Mouse (Mus musculus) midbrain, embryonic 15.5 days (tissue): ENCODE measurements around the gene Mylk4. TPM values are rescaled to one million over a fixed set of nuclear protein-coding genes. Genes with fewer than 3 reads are reported as not detected.

ENCODE experiments used
- ATAC-seq: fragments of 200-750 bp; cut with Nextera tagmentation; replicated peaks from 2 replicates; pipeline ENCODE4 v1.8.0; 2017; ENCODE audit warnings: moderate TSS enrichment
- H3K27ac ChIP-seq: fragments of 300-500 bp; sonication (generic); 2 replicates; pipeline ENCODE4 v1.5.1; 2015; ENCODE audit warnings: mild to moderate bottlenecking, inconsistent platforms
- H3K27me3 ChIP-seq: fragments of 300-500 bp; sonication (generic); replicated peaks from 2 replicates; pipeline ENCODE4 v1.6.1; 2015; ENCODE audit warnings: inconsistent platforms
- H3K36me3 ChIP-seq: fragments of 300-500 bp; sonication (generic); replicated peaks from 2 replicates; pipeline ENCODE4 v1.6.1; 2015; ENCODE audit warnings: inconsistent platforms
- H3K4me1 ChIP-seq: fragments of 300-500 bp; sonication (generic); 2 replicates; pipeline ENCODE4 v1.6.1; 2015; ENCODE audit warnings: inconsistent platforms
- H3K4me2 ChIP-seq: fragments of 300-500 bp; sonication (generic); 2 replicates; pipeline ENCODE4 v1.6.1; 2015; ENCODE audit warnings: inconsistent platforms, mild to moderate bottlenecking, moderate library complexity
- H3K4me3 ChIP-seq: fragments of 300-500 bp; sonication (generic); 2 replicates; pipeline ENCODE4 v1.5.1; 2015; ENCODE audit warnings: mild to moderate bottlenecking, inconsistent platforms
- H3K9ac ChIP-seq: fragments of 300-500 bp; sonication (generic); 2 replicates; pipeline ENCODE4 v1.6.1; 2015; ENCODE audit warnings: mild to moderate bottlenecking, inconsistent platforms
- H3K9me3 ChIP-seq: fragments of 300-500 bp; sonication (generic); 2 replicates; pipeline ENCODE4 v1.6.1; 2016; ENCODE audit warnings: inconsistent platforms
- WGBS: fragments of 180-500 bp; shearing (Covaris S2); methylation state at CpG from one replicate; pipeline ENCODE4 v1.1.7; 2015; ENCODE audit warnings: mixed read lengths; 5-methylcytosine and 5-hydroxymethylcytosine counted together
- polyA plus RNA-seq: library from polyadenylated mRNA; unstranded; fragments of >200 nt; fragmentation: Nextera tagmentation; extraction: Ambion mirVana; gene quantifications from 2 replicates; pipeline ENCODE4 v1.2.1, GENCODE M21; 2015

Mylk4 gene
- polyA plus RNA-seq, 1 experiment from 2014 or later, result 0.21 TPM

DNA sequence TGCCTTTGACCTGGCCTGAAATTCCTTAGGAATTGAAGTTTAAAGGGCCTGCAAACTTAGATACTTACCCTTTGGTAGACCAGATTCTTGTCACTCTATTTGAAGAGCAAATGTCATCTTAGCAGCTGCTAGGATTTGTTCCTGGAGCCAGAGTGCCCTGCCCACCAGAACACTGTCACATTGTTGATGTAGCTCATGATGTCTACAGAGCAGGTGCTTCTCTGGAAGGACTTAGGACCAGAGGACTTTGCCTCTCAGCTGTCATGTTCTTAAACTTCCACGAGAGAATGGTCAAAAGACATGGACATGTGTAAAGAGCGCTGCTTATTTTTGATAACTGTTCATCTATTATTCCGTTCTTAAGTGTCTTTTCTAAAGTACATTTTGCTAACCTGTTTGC lies 35.5 kb upstream of the Mylk4 start:
- no peak overlapping the region for H3K4me3 ChIP-seq
- no peak overlapping the region for H3K27ac ChIP-seq
- WGBS, result 98% methylated on average over 3 of the region's 3 CpGs
- H3K9me3 ChIP-seq, result no peaks in the 10 kb centered on the region
- H3K9ac ChIP-seq, result no peak overlapping the region
- no peak overlapping the region for H3K4me2 ChIP-seq
- H3K36me3 ChIP-seq, result peaks cover 41% of the 10 kb centered on the region
- H3K4me1 ChIP-seq, result no peaks in the 10 kb centered on the region
- ATAC-seq, result no peak
- no peaks in the 10 kb centered on the region for H3K27me3 ChIP-seq

DNA sequence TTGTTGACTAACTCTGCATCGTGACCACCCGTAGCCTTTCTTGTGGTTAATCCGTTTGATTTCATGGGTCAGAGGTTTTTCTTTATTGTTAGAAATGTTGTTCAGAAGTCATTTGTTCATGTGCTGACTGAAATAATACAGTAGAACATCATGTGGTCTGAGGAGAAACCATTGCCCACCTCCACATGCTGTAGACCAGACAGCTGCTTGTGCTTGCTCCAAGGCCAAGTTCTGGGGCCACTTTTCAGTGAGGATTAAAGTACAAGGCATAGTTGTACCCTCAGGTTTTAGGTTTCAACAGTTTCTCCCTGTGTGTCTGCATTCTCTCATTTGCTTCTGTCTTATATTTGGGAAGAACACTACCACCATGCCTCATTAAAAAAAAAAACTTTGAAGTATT lies 23.9 kb upstream of the Mylk4 start:
- H3K27ac ChIP-seq, result no peak overlapping the region
- H3K9ac ChIP-seq, result no peak overlapping the region
- ATAC-seq, result no peak
- WGBS, result 27% methylated on average over 3 of the region's 3 CpGs
- no peak overlapping the region for H3K4me2 ChIP-seq
- H3K4me1 ChIP-seq, result peaks cover 21% of the 10 kb centered on the region
- no peak overlapping the region for H3K4me3 ChIP-seq
- H3K27me3 ChIP-seq, result no peaks in the 10 kb centered on the region
- H3K36me3 ChIP-seq, result peaks cover 27% of the 10 kb centered on the region
- no peaks in the 10 kb centered on the region for H3K9me3 ChIP-seq

DNA sequence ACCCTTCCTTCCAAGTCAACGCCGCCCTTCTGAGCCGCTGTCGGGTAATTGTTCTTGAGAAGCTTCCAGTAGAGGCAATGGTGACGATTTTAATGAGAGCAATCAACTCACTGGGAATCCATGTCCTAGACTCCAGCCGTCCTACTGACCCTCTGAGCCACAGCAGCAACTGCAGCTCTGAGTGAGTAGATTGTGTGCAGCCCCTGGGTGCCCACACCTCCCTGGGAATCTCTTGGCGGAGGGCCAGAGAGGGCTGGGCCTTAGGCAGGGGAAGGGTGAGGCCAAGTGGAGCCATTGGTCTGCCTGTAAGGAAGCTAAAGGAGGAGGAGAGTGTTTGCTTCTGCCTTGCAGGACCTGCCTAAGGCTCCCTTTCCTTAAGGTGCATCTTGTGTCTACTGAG lies 23.1 kb upstream of the Mylk4 start:
- Histone ChIP-seq H3K4me1 (peaks cover 21% of the 10 kb centered on the region), H3K27ac (no peak overlapping the region), H3K27me3 (no peaks in the 10 kb centered on the region), H3K36me3 (peaks cover 27% of the 10 kb centered on the region), H3K4me3 (no peak overlapping the region), H3K4me2 (no peak overlapping the region), H3K9ac (no peak overlapping the region), H3K9me3 (no peaks in the 10 kb centered on the region)
- ATAC-seq, result no peak
- 72% methylated on average over 7 of the region's 7 CpGs for WGBS

DNA sequence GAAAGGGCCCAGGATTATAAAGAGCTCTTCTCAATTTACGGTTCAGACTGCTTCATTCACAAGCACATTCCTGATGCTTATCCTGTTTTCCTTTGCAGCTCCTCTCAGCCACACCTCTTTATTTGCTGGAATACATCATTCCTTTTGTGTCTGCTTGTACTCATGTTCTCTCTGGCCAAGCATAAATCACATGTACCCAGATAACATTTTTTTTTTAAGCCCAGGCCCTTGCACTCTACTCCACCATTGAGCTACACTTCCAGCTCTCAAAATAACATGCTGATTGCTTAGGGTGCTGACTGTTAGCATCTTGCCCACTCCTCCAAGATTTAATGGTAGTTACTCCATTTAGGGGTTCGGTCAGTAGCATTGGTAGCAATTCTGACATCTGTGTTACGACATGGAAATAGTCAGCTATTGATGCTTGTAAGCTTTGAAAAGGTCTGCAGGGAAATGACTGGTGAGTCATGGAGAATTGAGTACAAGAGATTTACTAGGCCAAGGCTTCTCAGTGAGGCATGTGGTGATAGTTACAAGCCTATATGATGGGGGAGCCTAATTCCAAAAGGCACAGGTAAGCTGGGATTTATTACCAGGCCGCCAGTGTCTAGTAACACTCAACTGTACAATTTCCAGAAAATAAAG lies 20.1 kb upstream of the Mylk4 start:
- Histone ChIP-seq H3K9me3 (no peaks in the 10 kb centered on the region), H3K9ac (peak overlapping the region; percentile 73), H3K4me2 (peak overlapping the region; percentile 78), H3K27me3 (no peaks in the 10 kb centered on the region), H3K4me1 (peaks cover 27% of the 10 kb centered on the region), H3K4me3 (peak overlapping the region; percentile 62), H3K36me3 (peaks cover 20% of the 10 kb centered on the region; the same call in 1 of the 2 replicates), H3K27ac (no peak overlapping the region)
- 63% methylated on average over 4 of the region's 4 CpGs for WGBS
- ATAC-seq, result no peak

DNA sequence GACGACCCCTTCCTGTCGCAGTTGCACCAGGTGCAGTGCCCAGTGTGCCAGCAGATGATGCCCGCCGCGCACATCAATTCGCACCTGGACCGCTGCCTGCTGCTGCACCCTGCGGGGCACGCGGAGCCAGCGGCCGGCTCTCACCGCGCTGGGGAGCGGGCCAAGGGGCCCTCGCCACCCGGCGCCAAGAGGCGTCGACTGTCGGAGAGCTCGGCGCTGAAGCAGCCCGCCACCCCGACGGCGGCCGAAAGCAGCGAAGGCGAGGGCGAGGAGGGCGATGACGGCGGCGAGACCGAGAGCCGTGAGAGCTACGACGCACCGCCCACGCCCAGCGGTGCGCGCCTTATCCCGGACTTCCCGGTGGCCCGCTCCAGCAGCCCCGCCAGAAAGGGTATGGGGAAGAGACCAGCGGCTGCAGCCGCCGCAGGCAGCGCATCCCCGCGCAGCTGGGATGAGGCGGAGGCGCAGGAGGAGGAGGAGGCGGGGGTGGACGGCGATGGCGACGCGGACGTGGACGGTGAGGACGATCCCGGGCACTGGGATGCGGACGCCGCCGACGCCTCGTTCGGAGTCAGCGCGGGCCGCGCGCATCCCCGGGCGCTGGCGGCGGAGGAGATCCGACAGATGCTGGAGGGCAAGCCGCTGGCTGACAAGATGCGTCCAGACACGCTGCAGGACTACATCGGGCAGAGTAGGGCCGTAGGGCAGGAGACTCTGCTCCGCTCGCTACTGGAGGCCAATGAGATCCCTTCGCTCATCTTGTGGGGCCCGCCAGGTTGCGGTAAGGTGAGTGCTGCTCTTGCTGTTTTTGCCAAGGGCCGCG lies 18.7 kb upstream of the Mylk4 start, which contains the start of gene D930007J09Rik:
Gene D930007J09Rik, minus strand, starts transcription at position 591 of the 823 bp plus-strand sequence.
- no peaks in the 10 kb centered on the region for H3K27me3 ChIP-seq
- peak within 1 kb of the TSS; percentile 62 for H3K4me3 ChIP-seq
- peak within 1 kb of the TSS; percentile 78 for H3K4me2 ChIP-seq
- WGBS, result under 1% methylated on average over 95 of the region's 95 CpGs
- H3K36me3 ChIP-seq, result peaks cover 12% of the 10 kb centered on the region; the same call in 1 of the 2 replicates
- H3K9me3 ChIP-seq, result no peaks in the 10 kb centered on the region
- ATAC-seq, result peak; percentile 27
- H3K27ac ChIP-seq, result peak within 1 kb of the TSS; percentile 93
- H3K4me1 ChIP-seq, result peaks cover 27% of the 10 kb centered on the region
- peak within 1 kb of the TSS; percentile 73 for H3K9ac ChIP-seq

DNA sequence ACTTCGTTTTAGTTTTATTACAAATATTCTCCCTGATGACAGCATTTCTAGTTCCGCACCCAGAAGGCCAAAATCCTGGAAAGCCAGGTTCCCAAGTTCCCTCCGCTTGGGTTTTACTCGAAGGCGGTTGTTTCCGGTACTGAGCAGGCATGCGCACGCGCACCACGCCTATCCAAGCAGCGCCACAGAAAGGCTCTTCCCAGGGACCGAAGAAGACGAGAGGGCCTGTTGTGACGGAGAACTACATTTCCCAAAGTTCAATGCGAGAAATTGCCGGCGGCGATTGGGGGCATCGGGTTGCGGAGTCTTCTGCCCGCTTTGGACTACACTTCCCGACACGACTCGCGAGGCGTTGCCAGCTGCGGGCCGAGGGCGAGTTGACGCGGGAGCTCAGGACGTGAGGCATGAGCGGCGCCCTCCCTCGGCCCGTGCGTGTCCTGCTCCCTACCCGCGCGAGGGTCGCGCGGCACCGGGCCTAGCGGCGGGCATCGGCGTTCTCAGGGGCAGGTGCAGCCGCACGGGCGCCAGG lies 18.0 kb upstream of the Mylk4 start, which contains the start of gene Wrnip1:
Gene Wrnip1, plus strand, starts transcription at position 346 of the 529 bp plus-strand sequence.
- Histone ChIP-seq H3K4me1 (peaks cover 27% of the 10 kb centered on the region), H3K4me2 (peak within 1 kb of the TSS; percentile 78), H3K27ac (peak within 1 kb of the TSS; percentile 93), H3K4me3 (peak within 1 kb of the TSS; percentile 62), H3K27me3 (no peaks in the 10 kb centered on the region), H3K36me3 (peaks cover 8% of the 10 kb centered on the region; the same call in 1 of the 2 replicates), H3K9me3 (no peaks in the 10 kb centered on the region), H3K9ac (peak within 1 kb of the TSS; percentile 73)
- WGBS, result under 1% methylated on average over 51 of the region's 51 CpGs
- peak; percentile 99 for ATAC-seq

DNA sequence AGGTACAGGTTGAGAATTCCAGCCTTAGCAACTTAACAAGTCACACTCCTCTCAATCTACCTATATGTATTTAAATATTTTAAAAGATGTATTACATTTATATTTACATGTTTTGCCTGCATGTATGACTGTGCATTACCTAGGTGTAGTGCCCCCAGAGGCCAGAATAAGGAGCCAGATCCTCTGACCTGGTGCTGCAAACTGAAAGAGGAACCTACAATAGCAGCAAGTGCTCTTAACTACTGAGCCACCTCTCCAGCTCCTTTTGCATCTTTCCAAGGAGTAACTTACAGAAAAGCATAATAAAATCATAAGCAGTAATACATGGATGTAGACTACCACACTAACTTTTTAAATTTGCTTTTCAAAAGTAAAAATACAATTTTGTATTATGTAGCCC lies 17.1 kb upstream of the Mylk4 start:
- ATAC-seq, result no peak
- Histone ChIP-seq H3K27me3 (no peaks in the 10 kb centered on the region), H3K27ac (no peak overlapping the region), H3K9ac (peak overlapping the region; percentile 49; the same call in 1 of the 2 replicates), H3K4me1 (peaks cover 27% of the 10 kb centered on the region), H3K9me3 (no peaks in the 10 kb centered on the region), H3K36me3 (no peaks in the 10 kb centered on the region), H3K4me2 (peak overlapping the region; percentile 60), H3K4me3 (peak overlapping the region; percentile 62; the same call in 1 of the 2 replicates)

DNA sequence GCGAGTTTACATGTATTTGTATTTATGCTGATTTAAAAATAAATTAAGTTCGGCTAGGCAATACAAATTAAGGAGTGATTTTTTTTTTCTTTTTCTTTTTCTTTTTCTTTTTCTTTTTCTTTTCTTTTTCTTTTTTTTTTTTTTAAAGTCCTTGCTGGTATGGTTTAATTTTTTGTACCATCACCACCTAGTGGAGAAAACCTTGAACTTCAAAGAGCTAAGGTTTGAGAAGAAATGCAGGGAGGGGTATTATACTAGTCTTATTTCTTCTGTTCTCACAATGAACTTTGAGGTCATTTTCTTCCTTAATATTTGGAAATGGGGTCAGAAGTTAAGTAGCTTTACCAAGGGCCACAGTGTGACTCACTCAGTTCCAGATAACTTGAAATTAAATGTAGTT lies 15.4 kb upstream of the Mylk4 start:
- H3K4me2 ChIP-seq, result no peak overlapping the region
- no peak overlapping the region for H3K4me3 ChIP-seq
- WGBS, result 85% methylated on average over 2 of the region's 2 CpGs
- H3K9me3 ChIP-seq, result no peaks in the 10 kb centered on the region
- ATAC-seq, result no peak
- no peaks in the 10 kb centered on the region for H3K36me3 ChIP-seq
- peaks cover 16% of the 10 kb centered on the region for H3K4me1 ChIP-seq
- H3K27me3 ChIP-seq, result no peaks in the 10 kb centered on the region
- H3K9ac ChIP-seq, result no peak overlapping the region
- H3K27ac ChIP-seq, result no peak overlapping the region

DNA sequence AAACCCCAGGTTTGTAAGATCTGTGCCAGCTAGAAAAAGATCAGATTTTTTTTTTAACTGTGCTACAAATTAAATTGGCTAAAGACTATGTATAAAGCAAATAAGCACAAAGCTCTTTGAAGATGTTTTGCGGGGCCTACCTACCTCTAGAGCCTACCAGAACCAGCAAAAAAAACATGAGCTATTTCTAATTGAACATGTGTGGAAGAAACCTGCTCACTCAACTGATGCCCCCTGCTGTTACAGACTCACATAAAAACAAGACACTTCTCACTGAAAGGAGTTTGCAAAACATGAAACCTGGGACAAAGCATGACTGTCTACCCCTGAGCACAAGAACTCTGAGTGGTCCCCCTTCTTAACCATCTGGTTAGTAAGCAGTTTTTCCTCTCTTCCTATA lies 13.3 kb upstream of the Mylk4 start:
- 94% methylated on average over 1 of the region's 1 CpGs for WGBS
- ATAC-seq, result no peak
- no peak overlapping the region for H3K27ac ChIP-seq

DNA sequence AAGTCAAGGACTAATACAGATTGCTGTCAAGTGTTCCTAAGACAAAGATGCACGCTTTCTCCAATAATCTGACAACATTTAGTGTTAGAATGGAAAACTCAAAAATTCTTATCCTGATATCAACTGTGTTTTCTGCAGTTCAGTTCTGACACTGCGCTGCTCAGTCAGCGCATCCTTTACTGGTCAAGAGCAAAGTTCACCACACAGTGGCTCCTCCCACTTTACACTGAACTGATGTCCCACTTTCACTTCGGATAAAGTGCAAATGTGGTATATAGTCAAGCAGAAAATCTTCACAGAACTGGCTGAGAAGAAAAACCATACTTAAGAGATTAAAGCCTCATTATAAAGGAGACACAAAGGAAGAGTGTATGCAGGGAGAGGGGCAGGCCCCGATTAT lies 11.4 kb upstream of the Mylk4 start:
- Histone ChIP-seq H3K27me3 (no peaks in the 10 kb centered on the region), H3K27ac (no peak overlapping the region), H3K4me2 (no peak overlapping the region), H3K9ac (no peak overlapping the region), H3K36me3 (no peaks in the 10 kb centered on the region), H3K9me3 (no peaks in the 10 kb centered on the region), H3K4me3 (no peak overlapping the region), H3K4me1 (no peaks in the 10 kb centered on the region)
- WGBS, result 84% methylated on average over 5 of the region's 5 CpGs
- ATAC-seq, result no peak

More for the DNA sequence above, 13.3 kb upstream of the Mylk4 start:
- Histone ChIP-seq H3K4me3 (no peak overlapping the region), H3K9ac (no peak overlapping the region), H3K4me2 (no peak overlapping the region), H3K4me1 (peaks cover 6% of the 10 kb centered on the region), H3K36me3 (no peaks in the 10 kb centered on the region), H3K27me3 (no peaks in the 10 kb centered on the region), H3K9me3 (no peaks in the 10 kb centered on the region)

DNA sequence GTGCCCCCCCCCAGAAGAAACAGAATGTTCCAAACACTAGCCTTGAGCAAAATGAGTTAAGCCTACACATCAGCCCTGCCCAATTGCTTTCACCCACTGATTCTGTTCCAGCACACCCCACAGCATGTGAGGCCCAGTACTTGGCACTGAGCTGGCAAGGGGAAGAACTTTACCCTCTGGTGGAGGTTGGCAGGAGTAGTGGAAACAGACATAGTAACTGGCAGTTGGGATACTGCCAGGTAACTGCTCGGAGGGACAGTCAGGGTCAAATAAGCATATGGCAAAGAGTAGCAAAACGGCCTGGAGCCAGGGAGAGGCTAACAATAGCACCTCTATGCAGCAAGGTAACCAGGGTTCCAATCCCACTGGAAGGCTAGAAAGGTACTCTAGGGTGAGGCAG lies 10.9 kb upstream of the Mylk4 start:
- no peaks in the 10 kb centered on the region for H3K36me3 ChIP-seq
- H3K4me2 ChIP-seq, result no peak overlapping the region
- 68% methylated on average over 2 of the region's 2 CpGs for WGBS
- no peak overlapping the region for H3K4me3 ChIP-seq
- no peaks in the 10 kb centered on the region for H3K9me3 ChIP-seq
- H3K4me1 ChIP-seq, result no peaks in the 10 kb centered on the region
- no peak for ATAC-seq
- H3K9ac ChIP-seq, result no peak overlapping the region
- no peak overlapping the region for H3K27ac ChIP-seq
- no peaks in the 10 kb centered on the region for H3K27me3 ChIP-seq

DNA sequence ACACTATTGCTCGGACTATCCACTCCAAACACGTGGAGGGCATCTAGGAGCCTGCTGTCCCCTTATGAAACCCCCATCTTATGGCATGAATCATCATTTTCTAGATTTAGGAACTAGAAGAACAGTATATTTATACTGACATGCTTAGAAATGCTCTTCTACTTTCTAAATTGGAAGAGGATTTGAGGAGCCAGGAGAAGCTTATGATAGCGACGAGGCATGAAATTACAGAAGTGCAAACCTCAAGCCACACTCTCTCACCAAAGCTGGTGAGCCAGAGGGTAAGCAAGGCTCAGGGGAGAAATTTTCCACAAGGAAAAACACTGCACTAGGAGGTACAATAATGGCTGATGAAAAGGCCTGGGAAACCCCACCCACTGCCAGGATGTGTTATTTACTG lies 6.0 kb upstream of the Mylk4 start:
- no peaks in the 10 kb centered on the region for H3K4me1 ChIP-seq
- no peaks in the 10 kb centered on the region for H3K9me3 ChIP-seq
- no peak overlapping the region for H3K9ac ChIP-seq
- H3K36me3 ChIP-seq, result no peaks in the 10 kb centered on the region
- H3K4me3 ChIP-seq, result no peak overlapping the region
- no peaks in the 10 kb centered on the region for H3K27me3 ChIP-seq
- H3K27ac ChIP-seq, result no peak overlapping the region
- 80% methylated on average over 4 of the region's 4 CpGs for WGBS
- ATAC-seq, result no peak
- H3K4me2 ChIP-seq, result no peak overlapping the region
